Mouse (Mus musculus) telencephalon, adult 2 months (tissue): ENCODE measurements around the gene Saysd1.

Source experiments
- DNase-seq: peaks from one replicate; pipeline ENCODE4 v3.0.0-alpha.2; 2011; ENCODE audit warnings: low read depth, low spot score

Gene Saysd1

GRCm38 (mm10) chr14:20164438-20164837 lies 26.1 kb upstream of the Saysd1 start:
- DNase-seq = no peak

- DNase-seq = no peak
These were observed 24.4 kb upstream of the Saysd1 start for GRCm38 (mm10) chr14:20162686-20163085.

GRCm38 (mm10) chr14:20158727-20159681 lies 20.7 kb upstream of the Saysd1 start:
- no peak for DNase-seq

- no peak for DNase-seq
These were observed 19.3 kb upstream of the Saysd1 start for GRCm38 (mm10) chr14:20157595-20157994.

- DNase-seq = no peak
These were observed 17.4 kb upstream of the Saysd1 start for GRCm38 (mm10) chr14:20155718-20156117.

GRCm38 (mm10) chr14:20154937-20155336 lies 16.6 kb upstream of the Saysd1 start:
- DNase-seq = no peak

GRCm38 (mm10) chr14:20154245-20154644 lies 15.9 kb upstream of the Saysd1 start:
- DNase-seq = no peak

GRCm38 (mm10) chr14:20149127-20150080 lies 11.1 kb upstream of the Saysd1 start:
- DNase-seq = no peak

- no peak for DNase-seq
These were observed 10.2 kb upstream of the Saysd1 start for GRCm38 (mm10) chr14:20148514-20148913.

GRCm38 (mm10) chr14:20147854-20148253 lies 9.5 kb upstream of the Saysd1 start:
- DNase-seq = no peak

GRCm38 (mm10) chr14:20144093-20144492 lies 5.8 kb upstream of the Saysd1 start:
- peak; percentile 32 for DNase-seq

- no peak for DNase-seq
These were observed 3.2 kb downstream of the Saysd1 start for GRCm38 (mm10) chr14:20134965-20135671.

- no peak for DNase-seq
These were observed 10.2 kb downstream of the Saysd1 start for GRCm38 (mm10) chr14:20128162-20128561.

GRCm38 (mm10) chr14:20127406-20128087 lies 10.8 kb downstream of the Saysd1 start:
- DNase-seq = no peak

GRCm38 (mm10) chr14:20120868-20121267 lies 17.5 kb downstream of the Saysd1 start:
- no peak for DNase-seq

GRCm38 (mm10) chr14:20120012-20120411 lies 18.3 kb downstream of the Saysd1 start:
- no peak for DNase-seq

GRCm38 (mm10) chr14:20116149-20116605 lies 22.2 kb downstream of the Saysd1 start:
- no peak for DNase-seq

- no peak for DNase-seq
These were observed 23.4 kb downstream of the Saysd1 start for GRCm38 (mm10) chr14:20114951-20115350.

GRCm38 (mm10) chr14:20113964-20114363 lies 24.4 kb downstream of the Saysd1 start:
- DNase-seq = peak; percentile 43

GRCm38 (mm10) chr14:20113189-20113961 lies 25.0 kb downstream of the Saysd1 start:
- no peak for DNase-seq
